Mouse (Mus musculus) forebrain, postnatal 0 days (tissue): ENCODE measurements at regions not wholly inside any gene's neighbourhood (a gene's known extent, or its start where the extent isn't known, plus 50 kb on each side); places are given as distances from the start of the nearest gene placed in this dataset.

ENCODE experiments used
- ATAC-seq: fragments of 200-750 bp; cut with Nextera tagmentation; 2 replicates; pipeline ENCODE4 v1.8.0; 2017; ENCODE audit warnings: mild to moderate bottlenecking, moderate library complexity
- DNase-seq: peaks from one replicate; pipeline ENCODE4 v3.0.0-alpha.2; 2015
- H3K27ac ChIP-seq: fragments of 300-500 bp; sonication (generic); 2 replicates; pipeline ENCODE4 v1.5.1; 2014; ENCODE audit warnings: low read depth, mild to moderate bottlenecking, antibody characterized with exemption, low read length, moderate library complexity, mixed read lengths
- H3K27me3 ChIP-seq: fragments of 300-500 bp; sonication (generic); 2 replicates; pipeline ENCODE4 v1.6.1; 2014; ENCODE audit warnings: mild to moderate bottlenecking, low read length, mixed read lengths; ENCODE audit not compliant: insufficient read depth
- H3K36me3 ChIP-seq: fragments of 300-500 bp; sonication (generic); 2 replicates; pipeline ENCODE4 v1.6.1; 2014; ENCODE audit warnings: mild to moderate bottlenecking, moderate library complexity; ENCODE audit not compliant: insufficient read depth
- H3K4me1 ChIP-seq: fragments of 300-500 bp; sonication (generic); 2 replicates; pipeline ENCODE4 v1.6.1; 2014; ENCODE audit warnings: antibody characterized with exemption; ENCODE audit not compliant: insufficient read depth
- H3K4me2 ChIP-seq: fragments of 300-500 bp; sonication (generic); 2 replicates; pipeline ENCODE4 v1.6.1; 2014; ENCODE audit warnings: low read depth, mild to moderate bottlenecking, moderate library complexity
- H3K4me3 ChIP-seq: fragments of 300-500 bp; sonication (generic); 2 replicates; pipeline ENCODE4 v1.5.1; 2014; ENCODE audit warnings: low read depth, low read length, mixed read lengths
- H3K9ac ChIP-seq: fragments of 300-500 bp; sonication (generic); 2 replicates; pipeline ENCODE4 v1.6.1; 2014; ENCODE audit warnings: mild to moderate bottlenecking
- H3K9me3 ChIP-seq: fragments of 300-500 bp; sonication (generic); 2 replicates; pipeline ENCODE4 v1.6.1; 2016; ENCODE audit warnings: low read length
- CTCF ChIP-seq: sonication (generic); IDR thresholded peaks from 2 replicates; pipeline ENCODE4 v1.5.1; 2016; ENCODE audit warnings: antibody characterized with exemption, control low read depth, low read depth
- WGBS: fragments of 180-500 bp; shearing (Covaris S2); extraction: QIAGEN DNeasy Blood & Tissue Kit; methylation state at CpG from one replicate; pipeline ENCODE4 v1.1.7; 2014; 5-methylcytosine and 5-hydroxymethylcytosine counted together

- no peak overlapping the region for H3K9ac ChIP-seq
- H3K4me2 ChIP-seq: no peak overlapping the region
- no peaks in the 10 kb centered on the region for H3K36me3 ChIP-seq
- no peaks in the 10 kb centered on the region for H3K9me3 ChIP-seq
- ATAC-seq (no peak), DNase-seq (no peak)
- H3K27me3 ChIP-seq: no peaks in the 10 kb centered on the region
- H3K4me3 ChIP-seq: no peak overlapping the region
- TF ChIP-seq CTCF: no peak
- WGBS: 90% methylated on average over 6 of the region's 6 CpGs
- H3K4me1 ChIP-seq: no peaks in the 10 kb centered on the region
- no peak overlapping the region for H3K27ac ChIP-seq
These were observed 190.3 kb upstream of the Klf14 start for GRCm38 (mm10) chr6:31149164-31149563.

- Histone ChIP-seq H3K36me3 (no peaks in the 10 kb centered on the region), H3K4me2 (no peak overlapping the region), H3K9ac (no peak overlapping the region), H3K4me1 (no peaks in the 10 kb centered on the region), H3K9me3 (no peaks in the 10 kb centered on the region), H3K27me3 (no peaks in the 10 kb centered on the region), H3K27ac (no peak overlapping the region), H3K4me3 (no peak overlapping the region)
- ATAC-seq: no peak
- TF ChIP-seq CTCF: no peak
- WGBS: 90% methylated on average over 8 of the region's 8 CpGs
- DNase-seq: no peak
These were observed 191.5 kb upstream of the Klf14 start for GRCm38 (mm10) chr6:31150416-31150815.

DNA sequence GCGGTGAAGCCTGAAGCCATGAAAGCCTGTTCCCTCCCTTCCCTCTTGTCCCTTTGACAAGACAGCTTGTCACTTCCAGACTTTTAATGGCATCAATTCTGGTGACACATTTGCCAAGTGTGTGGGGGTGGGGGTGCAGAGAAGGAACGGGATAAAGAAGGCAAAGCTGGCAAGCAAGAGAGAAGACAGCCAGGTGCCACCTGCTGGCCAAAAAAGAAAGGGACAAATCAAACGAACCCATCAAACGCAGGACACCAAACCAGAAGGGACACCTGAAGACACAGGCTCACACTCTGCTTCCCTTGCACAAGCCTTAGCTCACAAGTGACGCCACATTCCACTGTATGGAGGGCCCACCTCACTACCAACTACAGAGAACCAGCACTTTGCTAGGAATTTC is 197.0 kb upstream of the Klf14 start:
- no peak overlapping the region for H3K9ac ChIP-seq
- TF ChIP-seq CTCF: peak; percentile 76
- H3K4me3 ChIP-seq: no peak overlapping the region
- peak; percentile 78 for DNase-seq
- 20% methylated on average over 5 of the region's 5 CpGs for WGBS
- no peak overlapping the region for H3K4me2 ChIP-seq
- no peaks in the 10 kb centered on the region for H3K36me3 ChIP-seq
- no peaks in the 10 kb centered on the region for H3K27me3 ChIP-seq
- peaks cover 12% of the 10 kb centered on the region; the same call in 1 of the 2 replicates for H3K4me1 ChIP-seq
- no peaks in the 10 kb centered on the region for H3K9me3 ChIP-seq
- no peak overlapping the region for H3K27ac ChIP-seq
- peak; percentile 72 for ATAC-seq

- Histone ChIP-seq H3K36me3 (no peaks in the 10 kb centered on the region), H3K9me3 (no peaks in the 10 kb centered on the region), H3K4me2 (no peak overlapping the region), H3K27ac (no peak overlapping the region), H3K27me3 (no peaks in the 10 kb centered on the region), H3K4me1 (peaks cover 12% of the 10 kb centered on the region; the same call in 1 of the 2 replicates), H3K9ac (no peak overlapping the region), H3K4me3 (no peak overlapping the region)
- no peak for TF ChIP-seq CTCF
- WGBS: 96% methylated on average over 2 of the region's 2 CpGs
- no peak for DNase-seq
- ATAC-seq: no peak
These were observed 198.1 kb upstream of the Klf14 start for GRCm38 (mm10) chr6:31156999-31157398.

DNA sequence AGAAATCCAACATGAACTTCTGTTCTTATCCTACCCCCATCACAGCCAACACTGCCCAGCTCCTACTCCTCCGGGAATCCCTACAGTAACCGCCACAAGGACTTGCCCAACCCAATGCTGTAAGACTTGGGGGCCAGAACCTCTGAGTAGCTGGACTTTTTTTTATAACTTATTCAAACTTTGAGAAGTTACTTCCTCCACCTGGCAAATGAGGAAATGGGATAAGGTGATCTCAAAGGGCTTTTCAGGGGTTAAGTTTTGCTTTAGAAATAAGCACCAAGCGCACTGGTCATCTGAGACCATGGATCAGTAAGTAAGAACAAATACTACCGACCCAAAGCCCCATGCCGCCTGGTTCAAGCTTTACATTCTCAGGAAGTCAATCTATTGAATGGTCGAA is 198.6 kb upstream of the Klf14 start:
- no peak overlapping the region for H3K9ac ChIP-seq
- no peak for TF ChIP-seq CTCF
- H3K4me1 ChIP-seq: peaks cover 12% of the 10 kb centered on the region; the same call in 1 of the 2 replicates
- no peak overlapping the region for H3K4me2 ChIP-seq
- no peaks in the 10 kb centered on the region for H3K27me3 ChIP-seq
- no peak overlapping the region for H3K4me3 ChIP-seq
- ATAC-seq: no peak
- H3K36me3 ChIP-seq: no peaks in the 10 kb centered on the region
- H3K9me3 ChIP-seq: no peaks in the 10 kb centered on the region
- DNase-seq: no peak
- 85% methylated on average over 6 of the region's 6 CpGs for WGBS
- no peak overlapping the region for H3K27ac ChIP-seq

DNA sequence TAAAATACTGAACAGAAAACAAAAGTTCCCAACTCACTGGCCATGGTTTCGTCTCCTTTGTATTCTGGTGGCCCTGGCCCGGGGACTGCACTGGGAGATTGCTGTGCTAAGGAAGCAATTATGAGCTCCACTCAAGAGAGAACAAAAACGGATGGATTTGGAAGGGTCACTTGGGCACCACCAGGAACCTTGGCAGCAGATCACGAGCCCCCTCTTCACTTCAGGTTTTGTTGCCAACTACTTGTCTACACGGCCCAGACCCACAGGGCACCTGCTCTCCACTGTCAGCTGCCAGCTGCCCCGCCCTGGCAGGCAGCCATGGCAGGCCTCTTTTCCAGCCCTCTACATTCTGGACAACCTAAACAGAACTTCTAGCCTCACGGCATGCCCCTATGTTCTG is 199.8 kb upstream of the Klf14 start:
- H3K27ac ChIP-seq: no peak overlapping the region
- WGBS: 26% methylated on average over 7 of the region's 7 CpGs
- no peak overlapping the region for H3K4me3 ChIP-seq
- H3K9me3 ChIP-seq: no peaks in the 10 kb centered on the region
- DNase-seq (peak; percentile 51), ATAC-seq (peak; percentile 58; the same call in 1 of the 2 replicates)
- H3K4me1 ChIP-seq: peaks cover 12% of the 10 kb centered on the region; the same call in 1 of the 2 replicates
- no peak for TF ChIP-seq CTCF
- H3K36me3 ChIP-seq: no peaks in the 10 kb centered on the region
- no peak overlapping the region for H3K4me2 ChIP-seq
- H3K27me3 ChIP-seq: no peaks in the 10 kb centered on the region
- no peak overlapping the region for H3K9ac ChIP-seq

GRCm38 (mm10) chr6:31159240-31159639 is 200.4 kb upstream of the Klf14 start:
- H3K27ac ChIP-seq: no peak overlapping the region
- peak; percentile 17 for DNase-seq

More at GRCm38 (mm10) chr6:31159240-31159639, 200.4 kb upstream of the Klf14 start:
- H3K27me3 ChIP-seq: no peaks in the 10 kb centered on the region
- peaks cover 12% of the 10 kb centered on the region; the same call in 1 of the 2 replicates for H3K4me1 ChIP-seq
- no peak for ATAC-seq
- no peak overlapping the region for H3K9ac ChIP-seq
- no peaks in the 10 kb centered on the region for H3K36me3 ChIP-seq
- H3K4me3 ChIP-seq: no peak overlapping the region
- H3K9me3 ChIP-seq: no peaks in the 10 kb centered on the region
- H3K4me2 ChIP-seq: no peak overlapping the region
- no peak for TF ChIP-seq CTCF
- 31% methylated on average over 8 of the region's 8 CpGs for WGBS
